Mouse (Mus musculus) MEL (cell line): Measurements from ENCODE around the gene Ubxn7. TPM values are rescaled to one million over a fixed set of nuclear protein-coding genes. Genes with fewer than 3 reads are reported as not detected.

Source experiments
- DNase-seq: peaks from one replicate; pipeline ENCODE4 v3.0.0; 2011; ENCODE audit warnings: low read depth, low spot score
- H3K27ac ChIP-seq: 2 replicates; pipeline ENCODE4 v1.5.1; 2012; ENCODE audit warnings: low read depth, mild to moderate bottlenecking, control low read depth, low read length, moderate library complexity; ENCODE audit not compliant: control insufficient read depth
- H3K27me3 ChIP-seq, 2 experiments: fragments of 150-350 bp in 1 of 2; sonication (generic) in 1 of 2; 2 replicates each; pipeline ENCODE4 v1.6.1; 2012; ENCODE audit warnings: low read length in 2 of 2, mild to moderate bottlenecking in 2 of 2, improper control_type of control experiment in 1 of 2, moderate library complexity in 1 of 2; ENCODE audit not compliant: insufficient read depth in 2 of 2, control insufficient read depth in 1 of 2
- H3K36me3 ChIP-seq, 2 experiments: 2 replicates each; pipeline ENCODE4 v1.6.1; 2012 to 2014; ENCODE audit warnings: low read length in 2 of 2, improper control_type of control experiment in 1 of 2, inconsistent platforms in 1 of 2, mild to moderate bottlenecking in 1 of 2; ENCODE audit not compliant: insufficient read depth in 2 of 2, control insufficient read depth in 1 of 2
- H3K4me1 ChIP-seq, 2 experiments: fragments of 150-350 bp in 1 of 2; sonication (generic) in 1 of 2; 2 replicates each; pipeline ENCODE4 v1.6.1; 2012; ENCODE audit warnings: low read length in 2 of 2, improper control_type of control experiment in 1 of 2, mild to moderate bottlenecking in 1 of 2; ENCODE audit not compliant: insufficient read depth in 2 of 2, control insufficient read depth in 1 of 2
- H3K4me3 ChIP-seq, 2 experiments: fragments of 150-350 bp in 1 of 2; sonication (generic) in 1 of 2; 2 replicates each; pipeline ENCODE4 v1.5.1; 2012; ENCODE audit warnings: low read depth in 2 of 2, low read length in 2 of 2, mild to moderate bottlenecking in 2 of 2, moderate library complexity in 2 of 2, control low read depth in 1 of 2, improper control_type of control experiment in 1 of 2; ENCODE audit not compliant: control insufficient read depth in 1 of 2, insufficient read depth in 1 of 2
- H3K79me2 ChIP-seq: 2 replicates; pipeline ENCODE4 v1.6.1; 2012; ENCODE audit warnings: mild to moderate bottlenecking, low read length, moderate library complexity; ENCODE audit not compliant: control insufficient read depth, poor library complexity, insufficient read depth
- H3K9ac ChIP-seq: 2 replicates; pipeline ENCODE4 v1.6.1; 2012; ENCODE audit warnings: low read depth, mild to moderate bottlenecking, control low read depth, low read length, moderate library complexity; ENCODE audit not compliant: control insufficient read depth, poor library complexity, severe bottlenecking
- H3K9me3 ChIP-seq: fragments of 150-350 bp; sonication (generic); replicated peaks from 2 replicates; pipeline ENCODE4 v1.6.1; 2012; ENCODE audit warnings: mild to moderate bottlenecking, low read length, improper control_type of control experiment, moderate library complexity; ENCODE audit not compliant: insufficient read depth
- BHLHE40 ChIP-seq: IDR thresholded peaks from 2 replicates; pipeline ENCODE4 v1.6.1; 2012; ENCODE audit warnings: low read depth, mild to moderate bottlenecking, inconsistent platforms, low read length, improper control_type of control experiment, borderline replicate concordance
- CHD2 ChIP-seq: IDR thresholded peaks from 2 replicates; pipeline ENCODE4 v1.6.1; 2011; ENCODE audit warnings: low read length, improper control_type of control experiment
- ELF1 ChIP-seq: IDR thresholded peaks from 2 replicates; pipeline ENCODE4 v1.6.1; 2014; ENCODE audit warnings: low read depth, mild to moderate bottlenecking, inconsistent platforms, low read length, improper control_type of control experiment, moderate library complexity
- EP300 ChIP-seq, 2 experiments: IDR thresholded peaks; 2 replicates each; pipeline ENCODE4 v1.6.1; 2011; ENCODE audit warnings: improper control_type of control experiment in 2 of 2, low read length in 2 of 2, low read depth in 1 of 2, mild to moderate bottlenecking in 1 of 2
- ETS1 ChIP-seq: IDR thresholded peaks from 2 replicates; pipeline ENCODE4 v1.6.1; 2012; ENCODE audit warnings: low read depth, mild to moderate bottlenecking, inconsistent platforms, low read length, improper control_type of control experiment, moderate library complexity
- GABPA ChIP-seq: IDR thresholded peaks from 2 replicates; pipeline ENCODE4 v1.6.1; 2012; ENCODE audit warnings: low read depth, mild to moderate bottlenecking, inconsistent platforms, low read length, improper control_type of control experiment, moderate library complexity
- JUND ChIP-seq: IDR thresholded peaks from 2 replicates; pipeline ENCODE4 v1.6.1; 2011; ENCODE audit warnings: low read depth, mild to moderate bottlenecking, improper control_type of control experiment, low read length
- MAX ChIP-seq: IDR thresholded peaks from 2 replicates; pipeline ENCODE4 v1.6.1; 2011; ENCODE audit warnings: low read length, improper control_type of control experiment
- MEF2A ChIP-seq: IDR thresholded peaks from 2 replicates; pipeline ENCODE4 v1.6.1; 2014; ENCODE audit warnings: low read depth, mild to moderate bottlenecking, inconsistent platforms, low read length, improper control_type of control experiment; ENCODE audit not compliant: poor library complexity, insufficient replicate concordance, severe bottlenecking; ENCODE audit errors: extremely low read depth
- MXI1 ChIP-seq: IDR thresholded peaks from 2 replicates; pipeline ENCODE4 v1.6.1; 2011; ENCODE audit warnings: mild to moderate bottlenecking, low read depth, low read length, improper control_type of control experiment
- MYB ChIP-seq: IDR thresholded peaks from 2 replicates; pipeline ENCODE4 v1.6.1; 2011; ENCODE audit warnings: mild to moderate bottlenecking, low read depth, low read length, improper control_type of control experiment
- NRF1 ChIP-seq: IDR thresholded peaks from 2 replicates; pipeline ENCODE4 v1.6.1; 2014; ENCODE audit warnings: low read depth, mild to moderate bottlenecking, inconsistent platforms, low read length, improper control_type of control experiment, moderate library complexity; ENCODE audit not compliant: poor library complexity, insufficient read depth, severe bottlenecking
- POLR2AphosphoS5 ChIP-seq: IDR thresholded peaks from 2 replicates; pipeline ENCODE4 v1.6.1; 2012; ENCODE audit warnings: low read depth, borderline replicate concordance, mild to moderate bottlenecking, inconsistent platforms, low read length, moderate library complexity, mixed read lengths
- SIN3A ChIP-seq: IDR thresholded peaks from 2 replicates; pipeline ENCODE4 v1.6.1; 2012; ENCODE audit warnings: low read length, improper control_type of control experiment, inconsistent platforms
- TCF12 ChIP-seq: IDR thresholded peaks from 2 replicates; pipeline ENCODE4 v1.6.1; 2014; ENCODE audit warnings: low read depth, mild to moderate bottlenecking, inconsistent platforms, low read length, improper control_type of control experiment, moderate library complexity
- USF1 ChIP-seq: IDR thresholded peaks from 2 replicates; pipeline ENCODE4 v1.6.1; 2014; ENCODE audit warnings: low read depth, mild to moderate bottlenecking, inconsistent platforms, low read length, improper control_type of control experiment, moderate library complexity
- ZC3H11A ChIP-seq: IDR thresholded peaks from 2 replicates; pipeline ENCODE4 v1.6.1; 2012; ENCODE audit warnings: low read depth, mild to moderate bottlenecking, inconsistent platforms, low read length, improper control_type of control experiment
- polyA plus RNA-seq, 2 experiments: library from polyadenylated mRNA; stranded (reverse) in 1 of 2; unstranded in 1 of 2; fragments of >175 nt in 1 of 2; fragments of >200 nt in 1 of 2; gene quantifications; 2 replicates each; pipeline versions ENCODE4 v1.2.1 to v1.2.4; 2012; ENCODE audit warnings: low replicate concordance in 2 of 2, low read depth in 1 of 2; ENCODE audit not compliant: insufficient read length in 2 of 2, insufficient read depth in 1 of 2, missing spikeins in 1 of 2
- total RNA-seq: library from RNA; depleted of rRNA; stranded (reverse); fragments of 300-350 nt; gene quantifications from 2 replicates; pipeline ENCODE4 v1.2.3, GENCODE M21; 2012

Ubxn7 gene
- total and polyA plus RNA-seq, 3 experiments: 8.1 to 51.2 (median 11.0) TPM

DNA sequence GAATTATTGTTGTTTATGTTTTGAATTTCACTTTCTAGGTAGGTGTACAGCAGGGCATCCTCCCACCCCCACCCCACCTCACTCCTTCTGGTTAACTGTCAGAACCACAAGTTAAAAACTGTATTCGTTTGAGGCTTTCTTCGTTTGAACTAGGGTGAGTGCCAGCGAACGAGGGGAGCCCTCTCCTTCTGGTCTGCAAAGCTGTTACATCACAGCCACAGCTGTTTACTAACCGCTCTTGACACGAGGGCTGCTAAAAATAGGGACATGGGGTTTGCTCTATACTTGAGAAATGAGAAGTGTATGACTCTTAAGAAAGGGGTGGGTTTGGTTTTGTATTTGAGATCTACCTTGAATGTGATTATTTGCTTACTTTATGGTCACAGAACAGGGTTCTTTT, 102.0 kb downstream of the Ubxn7 start:
- TF ChIP-seq MEF2A: peak; percentile 90; the same call in 1 of the 2 replicates
- TF ChIP-seq TCF12: peak; percentile 44; the same call in 1 of the 2 replicates
- no peak for TF ChIP-seq ELF1
- peak; percentile 66; the same call in 1 of the 2 replicates for TF ChIP-seq BHLHE40
- peak; percentile 96 for TF ChIP-seq ETS1
- peak; percentile 54; the same call in 1 of the 2 replicates for TF ChIP-seq MAX
- no peak for TF ChIP-seq MYB
- no peak for TF ChIP-seq CHD2
- TF ChIP-seq MXI1: peak; percentile 91
- TF ChIP-seq POLR2AphosphoS5: no peak
- TF ChIP-seq SIN3A: peak; percentile 85
- TF ChIP-seq, all 39 proteins: peak for 7
- no peaks in the 10 kb centered on the region for H3K27me3 ChIP-seq
- H3K27ac ChIP-seq: no peak overlapping the region
- H3K9ac ChIP-seq: no peak overlapping the region
- DNase-seq: peak; percentile 43
- H3K79me2 ChIP-seq: peaks cover 19% of the 10 kb centered on the region
- H3K4me1 ChIP-seq: peaks cover 20 to 21% of the 10 kb centered on the region in 2 experiments
- peaks cover 0 to 37% of the 10 kb centered on the region in 2 experiments; a peak in 3 of 4 replicates for H3K36me3 ChIP-seq
- H3K4me3 ChIP-seq: no peak overlapping the region
- no peaks in the 10 kb centered on the region for H3K9me3 ChIP-seq

GRCm38 (mm10) chr16:32434691-32435090, 102.6 kb downstream of the Ubxn7 start:
- H3K9me3 ChIP-seq: no peaks in the 10 kb centered on the region
- no peak overlapping the region for H3K9ac ChIP-seq
- H3K27me3 ChIP-seq: no peaks in the 10 kb centered on the region
- TF ChIP-seq USF1 (no peak), GABPA (no peak), NRF1 (no peak), ELF1 (no peak), POLR2AphosphoS5 (no peak), ZC3H11A (no peak), JUND (no peak), MAX (no peak), EP300 (IDR thresholded peaks at IDR 0.05; ENCODE audit: low read depth in 1 of 2, low read length in 2 of 2) (no peak)
- DNase-seq: no peak
- H3K4me3 ChIP-seq: no peak overlapping the region
- H3K36me3 ChIP-seq: peaks cover 0 to 31% of the 10 kb centered on the region in 2 experiments; a peak in 3 of 4 replicates
- peaks cover 17 to 18% of the 10 kb centered on the region in 2 experiments for H3K4me1 ChIP-seq
- no peak overlapping the region for H3K27ac ChIP-seq
- peaks cover 18% of the 10 kb centered on the region for H3K79me2 ChIP-seq
